Mouse (Mus musculus) ES-E14 (cell line): Measurements from ENCODE around the gene Actb. TPM values are rescaled to one million over a fixed set of nuclear protein-coding genes. Genes with fewer than 3 reads are reported as not detected.

ENCODE experiments used
- DNase-seq: peaks from one replicate; pipeline ENCODE4 v3.0.0-alpha.2; 2013; ENCODE audit warnings: low read depth, low spot score
- H3K27ac ChIP-seq: 2 replicates; pipeline ENCODE4 v1.5.1; 2012; ENCODE audit warnings: low read depth, mild to moderate bottlenecking, low read length, moderate library complexity, mixed read lengths; ENCODE audit not compliant: poor library complexity, insufficient read depth, severe bottlenecking
- H3K36me3 ChIP-seq: 2 replicates; pipeline ENCODE4 v1.6.1; 2012; ENCODE audit warnings: mild to moderate bottlenecking, low read length, moderate library complexity, mixed read lengths; ENCODE audit not compliant: control insufficient read depth, poor library complexity, insufficient read depth, severe bottlenecking
- H3K4me1 ChIP-seq, 2 experiments: fragments of 150-350 bp in 1 of 2; sonication (generic) in 1 of 2; 2 replicates each; pipeline ENCODE4 v1.6.1; 2012; ENCODE audit warnings: low read length in 2 of 2, mild to moderate bottlenecking in 1 of 2, mixed read lengths in 1 of 2; ENCODE audit not compliant: control insufficient read depth in 2 of 2, insufficient read depth in 2 of 2, poor library complexity in 1 of 2
- H3K4me3 ChIP-seq, 2 experiments: fragments of 150-350 bp in 1 of 2; sonication (generic) in 1 of 2; 2 replicates each; pipeline ENCODE4 v1.5.1; 2012; ENCODE audit warnings: low read length in 2 of 2, low read depth in 1 of 2, mild to moderate bottlenecking in 1 of 2, mixed read lengths in 1 of 2; ENCODE audit not compliant: insufficient read depth in 1 of 2, poor library complexity in 1 of 2, severe bottlenecking in 1 of 2
- H3K9ac ChIP-seq: 2 replicates; pipeline ENCODE4 v1.6.1; 2012; ENCODE audit warnings: low read depth, mild to moderate bottlenecking, low read length, mixed read lengths; ENCODE audit not compliant: poor library complexity, insufficient read depth, severe bottlenecking
- H3K9me3 ChIP-seq: fragments of 150-350 bp; sonication (generic); 2 replicates; pipeline ENCODE4 v1.6.1; 2012; ENCODE audit warnings: low read depth, mild to moderate bottlenecking, low read length; ENCODE audit not compliant: control insufficient read depth, insufficient read depth
- CHD2 ChIP-seq: IDR thresholded peaks from 2 replicates; pipeline ENCODE4 v1.6.1; 2014; ENCODE audit warnings: mild to moderate bottlenecking, low read depth, low read length, inconsistent platforms
- HCFC1 ChIP-seq: IDR thresholded peaks from 2 replicates; pipeline ENCODE4 v1.6.1; 2012; ENCODE audit warnings: low read length, inconsistent platforms, borderline replicate concordance; ENCODE audit not compliant: insufficient read depth
- MAFK ChIP-seq: IDR thresholded peaks from 2 replicates; pipeline ENCODE4 v1.6.1; 2014; ENCODE audit warnings: mild to moderate bottlenecking, low read depth, low read length, inconsistent platforms; ENCODE audit not compliant: insufficient read depth
- ZC3H11A ChIP-seq: IDR thresholded peaks from 2 replicates; pipeline ENCODE4 v1.6.1; 2012; ENCODE audit warnings: low read depth, mild to moderate bottlenecking, inconsistent platforms, low read length, borderline replicate concordance
- ZNF384 ChIP-seq: IDR thresholded peaks from 2 replicates; pipeline ENCODE4 v1.6.1; 2012; ENCODE audit warnings: low read depth, low read length, inconsistent platforms
- in situ Hi-C, 2 experiments: fragments of 600-800 bp; cut with MboI; formaldehyde crosslinking; loops; one replicate each; pipeline ENCODE4 v1.15.1; 2025; ENCODE audit warnings: low sequenced_read_pairs in 2 of 2, inconsistent platforms in 1 of 2; ENCODE audit not compliant: unreplicated experiment in 2 of 2
- total RNA-seq: library from RNA; depleted of rRNA; stranded (reverse); fragments of 300-350 nt; gene quantifications from 2 replicates; pipeline ENCODE4 v1.2.3, GENCODE M21; 2012

Actb gene
- total RNA-seq, 1 experiment = 4,692 TPM

- H3K4me1 ChIP-seq = peaks cover 7 to 38% of the 10 kb centered on the region in 2 experiments; a peak in 3 of 4 replicates
- in situ Hi-C loops = no loop called here
- H3K27ac ChIP-seq = peak overlapping the region; percentile 77
- H3K9ac ChIP-seq = 0 out of 2 replicates have a peak overlapping the region, but pooled peaks have one; percentile 12
- no peaks in the 10 kb centered on the region for H3K9me3 ChIP-seq
- no peaks in the 10 kb centered on the region for H3K36me3 ChIP-seq
- no peak for DNase-seq
- no peak overlapping the region for H3K4me3 ChIP-seq
- no peak for TF ChIP-seq MAFK
- no peak for TF ChIP-seq CHD2
- no peak for TF ChIP-seq ZC3H11A
- no peak for TF ChIP-seq ZNF384
- no peak for TF ChIP-seq HCFC1
Measured at GRCm38 (mm10) chr5:142921074-142921459, 14.5 kb upstream of the Actb start.

DNA sequence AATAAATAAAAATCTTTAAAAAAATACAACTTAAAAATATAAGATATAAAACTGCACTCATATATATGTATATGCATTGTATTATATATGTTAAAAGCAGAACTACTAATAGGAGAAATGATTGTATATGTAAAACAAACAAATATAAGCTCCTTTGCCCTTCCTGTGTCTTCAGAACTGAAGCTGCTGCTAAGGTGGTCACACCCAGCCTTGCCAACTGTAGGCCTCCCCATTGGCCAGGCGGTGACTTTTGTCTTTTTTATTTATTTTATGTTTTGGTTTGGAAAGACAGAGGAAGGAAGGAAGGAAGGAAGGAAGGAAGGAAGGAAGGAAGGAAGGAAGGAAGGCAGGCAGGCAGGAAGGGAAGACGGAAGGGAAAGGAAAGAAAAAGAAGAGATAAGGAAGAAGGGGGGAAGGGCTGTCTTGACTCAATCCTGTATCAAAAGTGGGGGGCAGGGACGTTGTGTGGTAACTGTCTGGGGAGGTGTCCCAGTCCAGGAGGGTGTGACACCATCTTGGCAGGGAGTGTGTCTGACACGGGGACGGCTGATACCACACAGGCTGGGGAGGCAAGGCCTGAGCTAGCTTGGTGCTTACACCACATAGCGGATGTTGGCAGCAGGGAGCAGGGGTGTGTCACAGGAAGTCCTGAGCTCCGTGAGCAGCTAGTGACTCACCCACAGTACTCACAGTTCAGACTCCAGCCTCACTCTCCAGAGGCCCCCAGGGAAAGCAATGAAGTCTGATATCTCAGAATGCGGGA is 13.9 kb upstream of the Actb start:
- no peaks in the 10 kb centered on the region for H3K36me3 ChIP-seq
- 0 out of 2 replicates have a peak overlapping the region, but pooled peaks have one; percentile 12 for H3K9ac ChIP-seq
- peak overlapping the region; percentile 77 for H3K27ac ChIP-seq
- peaks cover 7 to 32% of the 10 kb centered on the region in 2 experiments; a peak in 3 of 4 replicates for H3K4me1 ChIP-seq
- no peak overlapping the region for H3K4me3 ChIP-seq
- no peak for TF ChIP-seq CHD2
- TF ChIP-seq MAFK = no peak
- no peak for TF ChIP-seq ZC3H11A
- no peak for TF ChIP-seq ZNF384
- TF ChIP-seq HCFC1 = no peak
- in situ Hi-C loops = no loop called here
- no peak for DNase-seq
- no peaks in the 10 kb centered on the region for H3K9me3 ChIP-seq

DNA sequence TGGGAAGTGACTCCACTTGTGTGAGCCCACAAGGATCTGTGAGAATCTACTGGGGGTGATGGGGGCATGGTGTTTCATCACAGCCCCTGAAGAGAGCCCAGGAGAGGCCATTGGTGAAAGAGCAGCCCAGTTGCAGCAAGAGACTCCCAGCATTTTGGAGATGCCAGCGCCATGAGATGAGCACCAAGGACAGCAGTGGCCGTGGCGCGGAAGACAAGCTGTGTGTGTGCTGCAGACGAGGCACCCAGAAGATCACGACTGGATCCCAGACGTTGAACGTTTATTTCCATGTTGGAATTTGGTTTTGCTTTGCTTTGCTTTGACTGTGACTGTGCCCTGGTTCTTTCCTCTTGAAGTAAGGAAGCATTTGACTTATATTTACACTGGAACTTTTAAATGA is 10.8 kb upstream of the Actb start:
- DNase-seq = no peak
- no peak for TF ChIP-seq ZC3H11A
- no peak for TF ChIP-seq ZNF384
- TF ChIP-seq CHD2 = no peak
- no peak for TF ChIP-seq HCFC1
- TF ChIP-seq MAFK = no peak
- H3K4me1 ChIP-seq = peaks cover 4 to 23% of the 10 kb centered on the region in 2 experiments; a peak in 3 of 4 replicates
- in situ Hi-C loops = no loop called here
- no peak overlapping the region for H3K9ac ChIP-seq
- H3K4me3 ChIP-seq = no peak overlapping the region
- H3K9me3 ChIP-seq = no peaks in the 10 kb centered on the region
- H3K36me3 ChIP-seq = no peaks in the 10 kb centered on the region
- no peak overlapping the region for H3K27ac ChIP-seq

- H3K9ac ChIP-seq = no peak overlapping the region
- in situ Hi-C loops = no loop called here
- no peak overlapping the region for H3K4me3 ChIP-seq
- DNase-seq = no peak
- H3K27ac ChIP-seq = no peak overlapping the region
- no peaks in the 10 kb centered on the region for H3K9me3 ChIP-seq
- peaks cover 4 to 22% of the 10 kb centered on the region in 2 experiments; a peak in 3 of 4 replicates for H3K4me1 ChIP-seq
- TF ChIP-seq CHD2 (no peak), MAFK (no peak), ZNF384 (no peak), ZC3H11A (no peak), HCFC1 (no peak)
- H3K36me3 ChIP-seq = no peaks in the 10 kb centered on the region
Measured at GRCm38 (mm10) chr5:142916593-142916992, 10.0 kb upstream of the Actb start.
